Mouse (Mus musculus) retina, embryonic 14.5 days (tissue): Measurements from ENCODE around the gene Katnbl1.
"Not testable (repeated sequence)": the region's sequence is repeated elsewhere in the genome, so short reads cannot be mapped to it uniquely, and the experiment has no call there.

Source experiments
- DNase-seq: peaks from one replicate; pipeline ENCODE4 v3.0.0-alpha.2; 2015; ENCODE audit warnings: low spot score

Katnbl1 gene

DNA sequence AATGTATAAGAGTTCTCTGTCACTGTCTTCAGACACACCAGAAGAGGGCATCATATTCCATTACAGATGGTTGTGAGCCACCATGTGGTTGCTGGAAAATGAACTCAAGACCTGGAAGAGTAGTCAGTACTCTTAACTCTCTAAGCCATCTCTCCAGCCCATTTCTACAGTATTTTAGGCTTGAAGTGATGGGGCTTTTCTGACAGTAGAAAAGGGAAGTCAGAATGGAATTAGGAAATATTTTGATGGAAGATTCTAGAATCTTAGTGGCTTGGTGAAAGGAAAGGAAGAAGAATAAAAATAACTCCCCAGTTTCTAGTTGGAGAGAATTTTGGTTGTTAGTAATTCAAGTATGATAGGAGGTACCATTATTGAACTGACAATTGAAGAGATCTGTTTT lies 14.9 kb downstream of the Katnbl1 start:
- DNase-seq = no peak

GRCm38 (mm10) chr2:112396649-112397048 lies 17.6 kb downstream of the Katnbl1 start:
- DNase-seq = no peak

- no peak for DNase-seq
Observed at GRCm38 (mm10) chr2:112407030-112407429, 28.0 kb downstream of the Katnbl1 start.

GRCm38 (mm10) chr2:112425308-112425707 lies 46.3 kb downstream of the Katnbl1 start:
- DNase-seq = no peak

GRCm38 (mm10) chr2:112428534-112428933 lies 49.5 kb downstream of the Katnbl1 start:
- DNase-seq = not testable (repeated sequence)

- DNase-seq = no peak
Observed at GRCm38 (mm10) chr2:112429665-112430064, 50.7 kb downstream of the Katnbl1 start.

DNA sequence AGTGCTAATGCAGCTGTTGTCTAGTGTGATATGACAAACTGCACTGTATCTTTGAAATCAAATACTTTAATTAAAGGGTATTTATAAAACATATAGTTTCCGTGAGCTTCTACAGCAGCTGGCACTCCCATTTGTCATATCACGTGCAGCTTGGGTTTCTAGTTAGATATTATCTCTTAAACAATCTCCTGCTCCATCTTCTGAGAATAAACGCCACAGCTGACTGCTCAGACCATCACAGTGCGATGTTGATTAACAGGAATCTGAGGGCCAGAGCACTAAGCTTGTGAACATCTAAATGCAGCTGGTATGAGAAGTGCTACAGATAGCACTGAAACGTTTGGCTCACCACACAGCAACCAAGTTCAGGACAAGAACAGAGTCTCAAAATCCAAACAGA lies 51.4 kb downstream of the Katnbl1 start:
- DNase-seq = no peak

GRCm38 (mm10) chr2:112432523-112432922 lies 53.5 kb downstream of the Katnbl1 start:
- no peak for DNase-seq

GRCm38 (mm10) chr2:112433359-112433758 lies 54.3 kb downstream of the Katnbl1 start:
- no peak for DNase-seq

GRCm38 (mm10) chr2:112436292-112436691 lies 57.3 kb downstream of the Katnbl1 start:
- DNase-seq = no peak

DNA sequence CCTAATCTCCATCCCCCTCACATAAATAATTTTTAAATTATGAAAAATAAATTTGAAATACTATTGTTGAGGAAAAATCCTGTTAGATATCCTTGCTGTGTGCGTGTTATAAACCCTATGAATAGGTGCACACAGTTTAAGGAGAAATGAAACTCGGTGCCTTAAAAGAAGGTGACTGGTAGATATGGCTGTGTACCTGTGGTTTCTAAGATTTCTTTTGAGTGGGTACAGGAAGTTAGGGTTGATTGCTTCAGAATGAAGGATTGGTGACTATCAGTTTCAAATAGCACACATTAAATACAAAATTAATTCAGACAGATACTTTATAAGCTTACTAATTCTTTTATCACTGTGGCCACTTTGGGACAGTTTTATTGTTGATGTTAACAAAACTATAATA lies 58.6 kb downstream of the Katnbl1 start:
- DNase-seq = no peak

- no peak for DNase-seq
Observed at GRCm38 (mm10) chr2:112443491-112443890, 64.5 kb downstream of the Katnbl1 start.

GRCm38 (mm10) chr2:112445511-112445910 lies 66.5 kb downstream of the Katnbl1 start:
- DNase-seq = no peak

GRCm38 (mm10) chr2:112448046-112448445 lies 69.0 kb downstream of the Katnbl1 start:
- not testable (repeated sequence) for DNase-seq

- DNase-seq = no peak
Observed at GRCm38 (mm10) chr2:112448510-112449059, 69.6 kb downstream of the Katnbl1 start.

DNA sequence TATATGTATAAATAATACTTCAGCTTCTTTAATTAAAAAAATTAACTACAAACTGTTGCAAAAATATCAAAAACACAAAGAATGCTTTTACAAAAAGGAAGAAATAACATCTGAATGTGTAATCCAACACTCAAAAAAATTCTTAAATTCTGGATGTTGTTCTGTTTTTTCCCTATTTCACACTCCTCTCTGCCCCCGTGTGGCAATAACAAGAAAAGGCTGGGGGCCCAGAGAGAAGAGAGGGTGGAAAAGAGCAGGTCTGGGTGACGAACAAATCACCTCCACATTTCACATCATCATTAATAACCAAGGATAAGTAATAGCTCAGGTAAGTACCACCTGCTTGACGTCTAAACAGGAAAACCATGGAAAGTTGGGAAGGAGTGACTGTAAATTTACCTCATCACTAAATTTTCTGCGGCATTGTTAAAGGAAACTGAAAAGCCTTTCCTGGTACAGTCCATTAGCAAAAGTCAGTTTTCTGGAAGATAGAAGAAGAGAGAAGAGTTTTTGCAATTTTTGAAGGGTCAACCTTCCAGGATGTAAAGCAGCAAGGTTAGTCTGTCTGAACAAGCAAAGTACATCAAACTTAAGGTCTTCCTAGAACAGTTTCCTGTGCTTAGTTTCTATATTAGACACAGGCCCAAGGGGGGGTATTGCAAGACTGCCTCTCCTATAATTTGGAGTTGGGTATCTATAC lies 70.7 kb downstream of the Katnbl1 start:
- DNase-seq = peak; percentile 33

DNA sequence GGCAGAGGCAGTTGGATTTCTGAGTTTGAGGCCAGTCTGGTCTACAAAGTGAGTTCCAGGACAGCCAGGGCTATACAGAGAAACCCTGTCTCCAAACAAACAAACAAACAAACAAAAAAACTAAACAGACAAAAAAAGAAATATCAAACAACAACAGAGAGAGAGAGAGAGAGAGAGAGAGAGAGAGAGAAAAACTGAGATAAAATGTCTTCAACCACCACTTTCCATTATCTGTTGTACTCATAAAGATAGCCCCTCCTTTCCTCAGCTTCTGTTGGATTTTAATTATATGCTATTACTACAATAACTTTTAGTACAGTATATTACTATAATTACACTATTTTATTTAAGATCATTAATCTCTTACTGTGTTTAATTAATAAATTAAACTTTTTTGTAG lies 73.5 kb downstream of the Katnbl1 start:
- not testable (repeated sequence) for DNase-seq

GRCm38 (mm10) chr2:112454125-112454861 lies 75.3 kb downstream of the Katnbl1 start:
- no peak for DNase-seq

GRCm38 (mm10) chr2:112454862-112455564 lies 76.0 kb downstream of the Katnbl1 start, which contains the start of gene Emc7:
Emc7 (plus strand) TSS chr2:112454997.
- peak; percentile 97 for DNase-seq

DNA sequence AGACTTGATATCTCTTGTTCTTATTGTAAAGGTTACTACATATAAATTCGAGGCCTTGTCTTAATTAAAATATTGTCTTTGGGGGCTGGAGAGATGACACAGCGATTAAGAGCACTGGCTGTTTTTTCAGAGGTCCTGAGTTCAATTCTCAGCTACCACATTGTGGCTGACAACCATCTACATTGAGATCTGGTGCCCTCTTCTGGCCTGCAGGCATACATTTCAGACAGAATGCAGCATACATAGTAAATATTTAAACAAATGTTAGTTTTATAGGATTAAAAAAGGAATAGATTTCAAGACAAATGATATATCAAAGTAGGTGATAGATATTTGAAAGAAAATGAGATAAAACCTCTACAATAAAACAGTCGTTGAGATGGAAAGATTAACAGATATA lies 81.5 kb downstream of the Katnbl1 start:
- DNase-seq = no peak
